Mouse (Mus musculus) lung, postnatal 0 days (tissue): ENCODE data around the gene Ccdc106. TPM values are rescaled to one million over a fixed set of nuclear protein-coding genes. Genes with fewer than 3 reads are reported as not detected.
A peak's percentile ranks its signal among the peaks of the same experiment; 100 is the strongest.
"Not testable (repeated sequence)": the region's sequence is repeated elsewhere in the genome, so short reads cannot be mapped to it uniquely, and the experiment has no call there.

ENCODE experiments used
- ATAC-seq: fragments of 200-750 bp; cut with Nextera tagmentation; 2 replicates; pipeline ENCODE4 v1.8.0; 2017; ENCODE audit warnings: moderate library complexity
- DNase-seq: peaks from one replicate; pipeline ENCODE4 v3.0.0-alpha.2; 2016; ENCODE audit warnings: low spot score
- H3K27ac ChIP-seq: fragments of 300-500 bp; sonication (generic); 2 replicates; pipeline ENCODE4 v1.5.1; 2014; ENCODE audit warnings: antibody characterized with exemption, mild to moderate bottlenecking, low read length, mixed read lengths
- H3K27me3 ChIP-seq: fragments of 300-500 bp; sonication (generic); replicated peaks from 2 replicates; pipeline ENCODE4 v1.6.1; 2014; ENCODE audit warnings: low read length, mixed read lengths; ENCODE audit not compliant: insufficient read depth
- H3K36me3 ChIP-seq: fragments of 300-500 bp; sonication (generic); 2 replicates; pipeline ENCODE4 v1.6.1; 2014; ENCODE audit warnings: low read length, mixed read lengths; ENCODE audit not compliant: insufficient read depth
- H3K4me1 ChIP-seq: fragments of 300-500 bp; sonication (generic); 2 replicates; pipeline ENCODE4 v1.6.1; 2014; ENCODE audit warnings: antibody characterized with exemption, low read depth, low read length, mixed read lengths; ENCODE audit not compliant: insufficient read depth
- H3K4me2 ChIP-seq: fragments of 300-500 bp; sonication (generic); replicated peaks from 2 replicates; pipeline ENCODE4 v1.6.1; 2014; ENCODE audit warnings: low read depth, mild to moderate bottlenecking, low read length, moderate library complexity, mixed read lengths
- H3K4me3 ChIP-seq: fragments of 300-500 bp; sonication (generic); 2 replicates; pipeline ENCODE4 v1.5.1; 2014; ENCODE audit warnings: low read depth, low read length
- H3K9ac ChIP-seq: fragments of 300-500 bp; sonication (generic); replicated peaks from 2 replicates; pipeline ENCODE4 v1.6.1; 2014; ENCODE audit warnings: low read depth, mild to moderate bottlenecking
- H3K9me3 ChIP-seq: fragments of 300-500 bp; sonication (generic); 2 replicates; pipeline ENCODE4 v1.6.1; 2016; ENCODE audit warnings: low read length, mixed read lengths
- CTCF ChIP-seq: IDR thresholded peaks from 2 replicates; pipeline ENCODE4 v1.5.1; 2016; ENCODE audit warnings: antibody characterized with exemption, mild to moderate bottlenecking
- EP300 ChIP-seq: IDR thresholded peaks from 2 replicates; pipeline ENCODE4 v1.6.1; 2016; ENCODE audit warnings: antibody characterized with exemption, mild to moderate bottlenecking, control low read depth
- WGBS: fragments of 180-500 bp; shearing (Covaris S2); extraction: QIAGEN DNeasy Blood & Tissue Kit; methylation state at CpG from one replicate; pipeline ENCODE4 v1.1.7; 2014; 5-methylcytosine and 5-hydroxymethylcytosine counted together
- polyA plus RNA-seq: library from polyadenylated mRNA; unstranded; fragments of >200 nt; fragmentation: Nextera tagmentation; extraction: Ambion mirVana; gene quantifications from 2 replicates; pipeline ENCODE4 v1.2.1, GENCODE M21; 2015

The Ccdc106 gene
- polyA plus RNA-seq, 1 experiment from 2014 or later, result 0.42 TPM

DNA sequence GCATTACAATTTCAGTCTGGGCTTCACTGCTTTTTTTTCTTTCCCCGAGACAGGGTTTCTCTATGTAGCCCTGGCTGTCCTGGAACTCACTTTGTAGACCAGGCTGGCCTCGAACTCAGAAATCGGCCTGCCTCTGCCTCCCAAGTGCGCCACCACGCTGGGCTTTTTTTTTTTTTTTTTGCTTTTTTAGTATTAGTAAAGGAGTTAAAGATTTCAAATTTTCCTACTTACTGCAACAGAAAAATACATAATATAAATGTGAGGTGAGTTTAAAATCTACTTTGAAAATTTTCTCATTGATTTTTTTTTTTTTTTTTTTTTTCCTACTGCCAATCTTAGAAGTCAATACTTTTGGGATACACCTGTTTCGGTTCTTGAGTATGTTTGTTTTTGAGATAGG, 44.5 kb downstream of the Ccdc106 start:
- Histone ChIP-seq H3K27ac (no peak overlapping the region), H3K4me3 (no peak overlapping the region), H3K27me3 (no peaks in the 10 kb centered on the region), H3K36me3 (peaks cover 5% of the 10 kb centered on the region; the same call in 1 of the 2 replicates), H3K4me2 (no peak overlapping the region), H3K9me3 (no peaks in the 10 kb centered on the region), H3K4me1 (peaks cover 11% of the 10 kb centered on the region; the same call in 1 of the 2 replicates), H3K9ac (no peak overlapping the region)
- no peak for DNase-seq
- TF ChIP-seq EP300, result no peak
- no peak for TF ChIP-seq CTCF
- ATAC-seq, result no peak
- WGBS, result 93% methylated on average over 6 of the region's 6 CpGs

DNA sequence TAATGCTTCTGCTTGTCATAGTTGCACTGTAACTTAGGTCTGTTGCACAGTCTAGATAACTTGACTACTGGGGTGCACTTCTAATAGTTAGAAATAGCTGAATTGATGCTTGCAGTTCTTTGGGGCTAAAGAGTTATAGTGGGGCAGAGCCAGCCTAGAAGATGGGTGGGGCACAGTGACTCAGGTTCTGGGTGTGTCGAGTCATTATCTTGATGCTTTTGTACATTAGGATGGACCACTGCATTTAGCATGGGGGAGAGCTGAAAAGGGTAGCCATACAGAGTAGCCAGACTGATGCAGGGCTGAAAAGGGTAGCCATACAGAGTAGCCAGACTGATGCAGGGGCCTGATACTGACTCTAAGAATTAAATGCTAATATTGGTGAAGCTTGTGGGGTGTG, 53.2 kb downstream of the Ccdc106 start:
- H3K27ac ChIP-seq, result no peak overlapping the region
- no peak for ATAC-seq
- TF ChIP-seq EP300 (no peak), CTCF (no peak)
- H3K27me3 ChIP-seq, result no peaks in the 10 kb centered on the region
- H3K36me3 ChIP-seq, result peaks cover 45% of the 10 kb centered on the region
- no peaks in the 10 kb centered on the region for H3K4me1 ChIP-seq
- no peak overlapping the region for H3K9ac ChIP-seq
- H3K9me3 ChIP-seq, result no peaks in the 10 kb centered on the region
- 69% methylated on average over 1 of the region's 1 CpGs for WGBS
- no peak overlapping the region for H3K4me2 ChIP-seq
- H3K4me3 ChIP-seq, result no peak overlapping the region
- DNase-seq, result no peak

DNA sequence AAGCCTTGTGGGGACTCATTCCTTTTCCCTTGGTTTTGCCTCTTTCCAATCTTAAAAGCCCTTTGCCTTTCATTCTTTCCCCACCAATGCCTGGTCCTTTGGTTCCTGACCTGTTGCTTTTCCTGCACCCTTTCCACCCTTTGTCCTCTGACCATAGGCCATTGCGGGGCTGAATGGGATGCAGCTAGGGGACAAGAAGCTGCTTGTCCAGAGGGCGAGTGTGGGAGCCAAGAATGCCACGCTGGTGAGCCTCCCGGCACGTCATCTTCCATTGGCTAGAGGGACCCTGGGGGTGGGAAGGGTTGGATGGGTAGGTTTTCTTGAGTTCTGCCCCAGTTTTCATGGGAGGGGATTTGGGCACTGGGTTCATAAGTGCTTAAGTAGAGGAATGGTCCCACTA, 54.6 kb downstream of the Ccdc106 start:
- no peak overlapping the region for H3K4me2 ChIP-seq
- H3K9ac ChIP-seq, result no peak overlapping the region
- H3K9me3 ChIP-seq, result no peaks in the 10 kb centered on the region
- no peak for ATAC-seq
- H3K27ac ChIP-seq, result no peak overlapping the region
- TF ChIP-seq EP300 (no peak), CTCF (no peak)
- H3K4me3 ChIP-seq, result no peak overlapping the region
- WGBS, result 91% methylated on average over 5 of the region's 5 CpGs
- H3K4me1 ChIP-seq, result no peaks in the 10 kb centered on the region
- no peaks in the 10 kb centered on the region for H3K27me3 ChIP-seq
- H3K36me3 ChIP-seq, result peaks cover 45% of the 10 kb centered on the region
- no peak for DNase-seq

DNA sequence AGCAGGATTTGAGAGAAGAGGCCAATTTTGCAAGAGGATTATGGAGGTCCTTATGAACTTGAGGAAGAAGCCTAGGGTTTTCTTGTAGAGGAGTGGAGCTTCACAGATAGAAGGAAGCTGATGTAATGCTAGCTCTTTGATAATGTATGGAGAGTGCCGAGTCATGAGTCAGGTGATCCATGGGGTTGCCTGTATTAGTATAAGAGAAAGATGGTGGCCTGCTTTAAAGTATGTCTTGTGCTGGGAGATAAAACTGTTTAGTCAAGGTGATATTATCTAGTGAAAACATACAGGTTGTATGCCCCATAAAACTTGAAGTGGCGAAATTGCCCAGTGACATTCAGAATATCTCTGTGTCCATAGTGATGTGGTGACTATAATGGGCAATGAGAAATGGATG, 56.6 kb downstream of the Ccdc106 start:
- TF ChIP-seq EP300 (no peak), CTCF (no peak)
- DNase-seq, result no peak
- Histone ChIP-seq H3K36me3 (peaks cover 34% of the 10 kb centered on the region; the same call in 1 of the 2 replicates), H3K9me3 (no peaks in the 10 kb centered on the region), H3K4me1 (peaks cover 7% of the 10 kb centered on the region), H3K4me3 (no peak overlapping the region), H3K27me3 (no peaks in the 10 kb centered on the region), H3K27ac (no peak overlapping the region), H3K4me2 (no peak overlapping the region), H3K9ac (no peak overlapping the region)
- WGBS, result 82% methylated on average over 2 of the region's 2 CpGs
- no peak for ATAC-seq

DNA sequence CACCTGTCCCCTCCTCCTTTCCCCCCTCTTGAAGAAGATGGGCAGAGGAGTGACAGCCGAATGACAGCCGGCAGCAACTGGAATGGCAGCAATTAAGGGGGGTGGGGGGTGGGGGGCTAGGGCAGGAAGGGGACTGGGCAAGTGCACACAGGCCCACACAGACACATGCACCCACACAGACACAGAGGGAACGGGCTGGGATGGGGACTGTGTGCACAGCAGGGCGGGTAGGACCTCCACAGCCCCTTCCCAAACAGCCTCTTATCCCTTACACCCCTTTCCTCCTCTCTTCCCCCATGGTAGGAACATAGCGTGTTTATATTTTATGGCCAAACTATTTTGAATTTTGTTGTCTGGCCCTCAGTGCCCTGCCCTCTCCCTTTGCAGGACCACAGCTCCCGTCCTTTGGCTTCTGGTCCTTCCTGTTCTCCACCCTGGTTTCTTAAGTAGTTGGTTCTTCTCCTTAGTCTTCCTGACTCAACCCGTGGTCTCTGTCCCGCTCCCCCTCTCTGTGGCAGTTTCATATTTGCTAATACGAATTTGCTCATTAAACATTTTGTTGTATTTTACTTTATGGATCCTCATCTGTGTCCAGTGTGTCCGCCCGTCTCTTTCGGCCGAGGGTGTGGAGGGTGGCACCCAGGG, 59.1 kb downstream of the Ccdc106 start:
- ATAC-seq, H3K9me3 ChIP-seq, H3K27me3 ChIP-seq, H3K4me1 ChIP-seq, DNase-seq: not testable (repeated sequence)
- H3K4me2 ChIP-seq, result peak overlapping the region; percentile 70
- H3K4me3 ChIP-seq, result peak overlapping the region; percentile 69
- peak overlapping the region; percentile 90 for H3K27ac ChIP-seq
- WGBS, result 22% methylated on average over 7 of the region's 13 CpGs
- H3K36me3 ChIP-seq, result peaks cover 16% of the 10 kb centered on the region; the same call in 1 of the 2 replicates
- H3K9ac ChIP-seq, result 0 out of 2 replicates have a peak overlapping the region, but pooled peaks have one; percentile 34

DNA sequence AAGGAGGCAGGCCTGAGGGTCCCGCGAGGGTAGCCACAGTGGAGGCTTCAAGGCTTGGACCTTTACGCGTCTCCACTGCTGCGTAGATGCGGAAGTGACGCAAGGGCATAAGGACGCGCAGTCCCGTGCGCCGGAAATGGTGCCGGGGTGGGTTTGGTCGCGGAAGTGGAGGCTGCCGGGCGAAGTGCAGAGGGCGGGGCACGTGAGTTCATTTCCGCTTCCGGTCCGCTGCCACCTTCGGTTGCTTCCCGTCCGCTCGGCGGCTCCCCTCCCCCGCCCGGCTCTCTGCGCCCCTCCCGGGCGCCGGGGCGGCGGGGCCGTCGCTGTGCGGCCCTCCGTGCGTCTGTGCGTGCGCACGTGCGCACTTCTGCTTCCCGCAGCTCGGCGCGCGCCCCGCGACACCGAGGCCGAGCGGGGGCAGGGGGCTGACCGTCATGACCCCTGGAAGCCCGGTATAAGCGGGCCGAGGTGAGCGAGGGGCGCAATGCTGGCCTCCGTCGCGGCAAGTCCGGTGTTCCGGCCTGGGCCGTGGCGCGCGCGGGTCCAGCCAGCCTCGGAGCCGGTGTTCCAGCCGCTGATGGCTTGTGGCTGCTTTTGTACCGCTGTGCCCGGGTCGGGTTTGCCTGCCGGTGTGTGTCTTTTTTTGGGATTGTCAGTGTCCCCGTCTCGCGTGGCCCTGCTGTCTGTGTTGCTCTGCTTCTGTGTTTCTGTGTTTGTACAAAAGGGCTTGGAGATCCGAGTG, 59.8 kb downstream of the Ccdc106 start, which contains the start of gene Epn1:
Gene Epn1 (plus strand): TSS at position 226 of the 742 bp plus-strand sequence.
- peak; percentile 99 for DNase-seq
- WGBS, result under 1% methylated on average over 43 of the region's 81 CpGs

More for the DNA sequence above, 59.8 kb downstream of the Ccdc106 start, which contains the start of gene Epn1:
- TF ChIP-seq EP300, result peak; percentile 22; the same call in 1 of the 2 replicates
- no peak for TF ChIP-seq CTCF
- Histone ChIP-seq H3K4me3 (peak within 1 kb of the TSS; percentile 69), H3K36me3 (peaks cover 21% of the 10 kb centered on the region; the same call in 1 of the 2 replicates), H3K9ac (peak within 1 kb of the TSS; percentile 79), H3K27ac (peak within 1 kb of the TSS; percentile 90), H3K9me3 (no peaks in the 10 kb centered on the region), H3K4me1 (peaks cover 7% of the 10 kb centered on the region), H3K4me2 (peak within 1 kb of the TSS; percentile 70), H3K27me3 (no peaks in the 10 kb centered on the region)
- ATAC-seq, result peak; percentile 99
